In genomic region chr4:65694011-65694410, GRCm38 (mm10) we compare ENCODE assay signal across 14 mouse cellular contexts.
A peak's percentile ranks its signal among the peaks of the same experiment; 100 is the strongest.
DNase-seq lines count a peak whose midpoint lies in the region.
"Had no signal": no experiment of that assay in that cellular context is flagged by ENCODE, and none has a peak within 500 bp of the region (broad histone marks: within the 10 kb centered on the region; RNA-seq: fewer than 3 reads in every experiment).

No protein-coding gene starts in this region.

- DNase-seq in cerebellum, adult 11 months: peak; percentile 37
- DNase-seq in cerebellum, postnatal 4 days (ENCODE audit: low spot score in 2 of 2): no peak
- peak; percentile 65 for DNase-seq in Muller cell, postnatal 12 days (ENCODE audit: inconsistent ontology term)
- DNase-seq in cerebellum, adult 18-20 months: peak; percentile 55 to 64
- peak; percentile 78 for DNase-seq in cerebellum, adult 9-11 months
- DNase-seq in adrenal gland, postnatal 10 days: no peak
- no peak for DNase-seq in left cerebral cortex, adult 11 months (ENCODE audit: low spot score)
- DNase-seq in thymus, postnatal 4 days: no peak
- DNase-seq: adrenal gland, postnatal 25 days; forebrain, postnatal 0 days; gastrocnemius, adult 2 months; gastrocnemius, postnatal 25 days; heart, postnatal 10 days; heart, postnatal 4 days had no signal

Comparison
In these comparisons a context has a peak if more than half of its experiments do, and no peak if none do; other contexts are left out.
1. DNase-seq: peak in cerebellum, adult 11 months (single experiment), Muller cell, postnatal 12 days (single experiment), cerebellum, adult 18-20 months (2 of 2) and cerebellum, adult 9-11 months (single experiment); none in cerebellum, postnatal 4 days (0 of 2), adrenal gland, postnatal 10 days (single experiment), left cerebral cortex, adult 11 months (single experiment) and thymus, postnatal 4 days (single experiment).